In the genomic region with DNA sequence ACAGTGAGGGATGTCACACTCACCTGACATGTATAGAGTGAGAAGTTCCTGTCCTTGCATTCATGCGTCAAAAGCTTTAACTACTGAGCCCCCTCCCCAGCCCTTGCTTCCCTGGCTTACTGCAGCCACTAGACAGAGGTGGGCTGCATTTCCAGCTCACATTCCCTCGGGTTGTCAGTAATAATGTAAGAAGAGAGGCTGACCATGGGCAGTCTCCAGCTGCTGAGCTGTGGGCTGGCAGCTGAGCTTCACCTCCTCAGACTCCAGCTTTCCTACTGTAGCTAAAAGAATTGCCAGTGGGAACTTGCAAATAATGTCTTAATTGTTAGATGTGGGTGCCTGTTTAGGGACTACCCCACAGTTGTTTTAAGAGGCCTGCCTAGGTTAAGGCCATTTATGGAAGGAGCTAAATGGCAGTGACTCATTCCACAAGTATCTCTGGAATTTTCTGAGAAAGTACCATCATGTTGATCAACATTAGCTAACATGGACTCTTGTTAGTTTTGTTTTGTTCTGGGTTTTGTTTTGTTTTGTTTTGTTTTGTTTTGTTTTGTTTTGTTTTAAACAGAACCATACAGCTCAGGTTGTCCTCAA, we compare ENCODE assay signal across 22 mouse cellular contexts.
DNase-seq lines count a peak whose midpoint lies in the region; ATAC-seq and TF ChIP-seq lines count a peak whose summit lies in the region.
"Had no signal": no experiment of that assay in that cellular context is flagged by ENCODE, and none has a peak within 500 bp of the region (broad histone marks: within the 10 kb centered on the region; RNA-seq: fewer than 3 reads in every experiment).

No protein-coding gene starts in this region.

- no peak overlapping the region for H3K4me2 ChIP-seq in lung, postnatal 0 days (replicated peaks; ENCODE audit: low read depth, low read length)
- no peak overlapping the region for H3K4me2 ChIP-seq in heart, postnatal 0 days (ENCODE audit: low read depth, low read length)
- H3K4me2 ChIP-seq: embryonic facial prominence, embryonic 12.5 days; forebrain, embryonic 15.5 days; hindbrain, embryonic 13.5 days; liver, embryonic 13.5 days; lung, embryonic 15.5 days; midbrain, embryonic 13.5 days had no signal

- intact Hi-C loops in heart, adult 2 months (cut with DNase I), result no loop called here

- H3K4me1 ChIP-seq in heart, adult 2 months (ENCODE audit: control insufficient read depth, insufficient read depth, low read length), result peaks cover 11% of the 10 kb centered on the region
- peaks cover 4% of the 10 kb centered on the region; the same call in 1 of the 2 replicates for H3K4me1 ChIP-seq in lung, postnatal 0 days (ENCODE audit: insufficient read depth, low read depth, low read length)
- H3K4me1 ChIP-seq in heart, postnatal 0 days (ENCODE audit: control insufficient read depth, insufficient read depth), result peaks cover 42% of the 10 kb centered on the region
- H3K4me1 ChIP-seq: forebrain, embryonic 15.5 days; hindbrain, embryonic 13.5 days; liver, embryonic 13.5 days; midbrain, embryonic 13.5 days had no signal

- H3K9me3 ChIP-seq in lung, postnatal 0 days (ENCODE audit: low read length), result no peaks in the 10 kb centered on the region
- H3K9me3 ChIP-seq in heart, postnatal 0 days (replicated peaks; ENCODE audit: control insufficient read depth, low read length), result no peaks in the 10 kb centered on the region
- H3K9me3 ChIP-seq: embryonic facial prominence, embryonic 12.5 days; forebrain, embryonic 15.5 days; hindbrain, embryonic 13.5 days; liver, embryonic 13.5 days; lung, embryonic 15.5 days; midbrain, embryonic 13.5 days had no signal

- H3K27me3 ChIP-seq in heart, adult 2 months (ENCODE audit: control insufficient read depth, insufficient read depth, low read length), result no peaks in the 10 kb centered on the region
- H3K27me3 ChIP-seq in lung, postnatal 0 days (replicated peaks; ENCODE audit: insufficient read depth, low read length), result no peaks in the 10 kb centered on the region
- no peaks in the 10 kb centered on the region for H3K27me3 ChIP-seq in heart, postnatal 0 days (ENCODE audit: control insufficient read depth, insufficient read depth, low read length)
- H3K27me3 ChIP-seq: embryonic facial prominence, embryonic 12.5 days; forebrain, embryonic 15.5 days; hindbrain, embryonic 13.5 days; liver, embryonic 13.5 days; lung, embryonic 15.5 days; midbrain, embryonic 13.5 days had no signal

- DNase-seq in heart, adult 2 months, result no peak
- no peak for DNase-seq in heart, adult 8-10 months (ENCODE audit: low spot score)
- DNase-seq in lung, postnatal 0 days (ENCODE audit: low spot score), result peak; percentile 49
- no peak for DNase-seq in lung, postnatal 36 days
- DNase-seq in heart, postnatal 0 days (ENCODE audit: low spot score), result no peak
- no peak for DNase-seq in frontal cortex, postnatal 14 days (ENCODE audit: low spot score in 2 of 2)
- DNase-seq: adrenal gland, adult 8-10 months; B cell, adult 2 months; cerebellum, adult 9-10 months; kidney, adult 9 months; kidney, postnatal 36 days; left cerebral cortex, postnatal 4 days; liver, embryonic 13.5 days; thymus, postnatal 36 days had no signal

- no peak overlapping the region for H3K9ac ChIP-seq in heart, adult 2 months (ENCODE audit: low read depth, low read length)
- no peak overlapping the region for H3K9ac ChIP-seq in lung, postnatal 0 days (replicated peaks; ENCODE audit: low read depth)
- no peak overlapping the region for H3K9ac ChIP-seq in heart, postnatal 0 days (replicated peaks; ENCODE audit: low read depth, low read length)
- H3K9ac ChIP-seq: embryonic facial prominence, embryonic 12.5 days; forebrain, embryonic 15.5 days; hindbrain, embryonic 13.5 days; liver, embryonic 13.5 days; lung, embryonic 15.5 days; midbrain, embryonic 13.5 days had no signal

- 68% methylated on average over 2 of the region's 2 CpGs for WGBS in heart, adult 2 months
- WGBS in lung, postnatal 0 days, result 53% methylated on average over 2 of the region's 2 CpGs
- 45% methylated on average over 2 of the region's 2 CpGs for WGBS in heart, postnatal 0 days

- no peak for ATAC-seq in lung, postnatal 0 days
- no peak for ATAC-seq in heart, postnatal 0 days (ENCODE audit: insufficient read depth, low read depth)
- no peak for ATAC-seq in cerebellum, adult (ENCODE audit: insufficient number of reproducible peaks, low FRiP score, low TSS enrichment)
- ATAC-seq: forebrain, embryonic 15.5 days; inflammation-experienced regulatory T-cells, adult 6 months; midbrain, embryonic 13.5 days had no signal

- peak overlapping the region; percentile 84 for H3K27ac ChIP-seq in heart, adult 2 months
- no peak overlapping the region for H3K27ac ChIP-seq in lung, postnatal 0 days (ENCODE audit: low read length)
- H3K27ac ChIP-seq in heart, postnatal 0 days (ENCODE audit: low read depth), result peak overlapping the region; percentile 91
- H3K27ac ChIP-seq: embryonic facial prominence, embryonic 12.5 days; forebrain, embryonic 15.5 days; hindbrain, embryonic 13.5 days; left cerebral cortex, adult 2 months; liver, embryonic 13.5 days; lung, embryonic 15.5 days; midbrain, embryonic 13.5 days had no signal

- no peaks in the 10 kb centered on the region for H3K79me2 ChIP-seq in heart, adult 2 months (replicated peaks; ENCODE audit: control insufficient read depth, insufficient read depth, low read length)

- peaks cover 5% of the 10 kb centered on the region for H3K36me3 ChIP-seq in heart, adult 2 months (ENCODE audit: control insufficient read depth, insufficient read depth, low read length)
- no peaks in the 10 kb centered on the region for H3K36me3 ChIP-seq in lung, postnatal 0 days (ENCODE audit: insufficient read depth, low read length)
- H3K36me3 ChIP-seq in heart, postnatal 0 days (replicated peaks; ENCODE audit: control insufficient read depth, insufficient read depth, low read length), result no peaks in the 10 kb centered on the region
- H3K36me3 ChIP-seq: embryonic facial prominence, embryonic 12.5 days; forebrain, embryonic 15.5 days; hindbrain, embryonic 13.5 days; liver, embryonic 13.5 days; lung, embryonic 15.5 days; midbrain, embryonic 13.5 days had no signal

- no peak overlapping the region for H3K4me3 ChIP-seq in heart, adult 2 months
- no peak overlapping the region for H3K4me3 ChIP-seq in lung, postnatal 0 days (ENCODE audit: low read depth, low read length)
- no peak overlapping the region for H3K4me3 ChIP-seq in heart, postnatal 0 days (ENCODE audit: low read depth, low read length)
- H3K4me3 ChIP-seq: embryonic facial prominence, embryonic 12.5 days; forebrain, embryonic 15.5 days; hindbrain, embryonic 13.5 days; left cerebral cortex, adult 2 months; liver, embryonic 13.5 days; lung, embryonic 15.5 days; midbrain, embryonic 13.5 days had no signal

- no peak for TF ChIP-seq CTCF in heart, adult 2 months (IDR thresholded peaks at IDR 0.05)
- TF ChIP-seq CTCF in lung, postnatal 0 days (IDR thresholded peaks at IDR 0.05), result no peak
- no peak for TF ChIP-seq CTCF in heart, postnatal 0 days (IDR thresholded peaks at IDR 0.05; ENCODE audit: low read depth)

- no peak for TF ChIP-seq EP300 in heart, adult 2 months (IDR thresholded peaks at IDR 0.05; ENCODE audit: insufficient read depth, low read depth, low read length)
- TF ChIP-seq EP300 in lung, postnatal 0 days (IDR thresholded peaks at IDR 0.05), result 0 out of 2 replicates have a peak, but pooled peaks have one; percentile 20
- no peak; the same call in 1 of the 2 replicates for TF ChIP-seq EP300 in heart, postnatal 0 days (IDR thresholded peaks at IDR 0.05; ENCODE audit: low read depth)

- no peak for TF ChIP-seq POLR2A in heart, adult 2 months (IDR thresholded peaks at IDR 0.05; ENCODE audit: insufficient read depth, low read depth, low read length)
